Mouse (Mus musculus) embryo, embryonic 10 days (tissue): ENCODE results near the gene Fam222a.

ENCODE experiments used
- DNase-seq: peaks from one replicate; pipeline ENCODE4 v3.0.0-alpha.2; 2015; ENCODE audit warnings: low spot score

Gene Fam222a

GRCm38 (mm10) chr5:114657426-114657825, 89.6 kb downstream of the Fam222a start:
- no peak for DNase-seq

- no peak for DNase-seq
Observed at GRCm38 (mm10) chr5:114658255-114658654, 90.4 kb downstream of the Fam222a start, which contains the start of gene Trpv4. Gene Trpv4 (minus strand): TSS chr5:114658421.

- no peak for DNase-seq
Observed at GRCm38 (mm10) chr5:114661029-114661428, 93.2 kb downstream of the Fam222a start.
